8 mouse cellular contexts compared by ENCODE assay signal in genomic region chr2:131422907-131423445, GRCm38 (mm10).
DNase-seq lines count a peak whose midpoint lies in the region; ATAC-seq and TF ChIP-seq lines count a peak whose summit lies in the region.

No protein-coding gene starts in this region.

- peak overlapping the region; percentile 37; the same call in 1 of the 2 replicates for H3K9ac ChIP-seq in hindbrain, postnatal 0 days (replicated peaks; ENCODE audit: low read length)

- no peaks in the 10 kb centered on the region for H3K4me1 ChIP-seq in hindbrain, postnatal 0 days (ENCODE audit: insufficient read depth, low read length)

- H3K27me3 ChIP-seq in hindbrain, postnatal 0 days (ENCODE audit: insufficient read depth, low read length), result no peaks in the 10 kb centered on the region

- intact Hi-C loops in gastrocnemius, adult 2 months (cut with DNase I), result loop anchor here (1.0 to 10.0 kb wide), 3 partner anchors 87 to 392 kb away; no protein-coding TSS in a partner anchor

- H3K79me2 ChIP-seq in macrophage (ENCODE audit: inconsistent target), result no peaks in the 10 kb centered on the region

- WGBS in hindbrain, postnatal 0 days, result 1% methylated on average over 13 of the region's 13 CpGs
- WGBS in macrophage (ENCODE audit: missing documents), result under 1% methylated on average over 13 of the region's 13 CpGs

- H3K4me3 ChIP-seq in gastrocnemius, adult 2 months, result peak overlapping the region; percentile 86
- peak overlapping the region; percentile 48 for H3K4me3 ChIP-seq in hindbrain, postnatal 0 days (ENCODE audit: low read length)
- peak overlapping the region; percentile 45 for H3K4me3 ChIP-seq in macrophage (ENCODE audit: inconsistent target)

- H3K36me3 ChIP-seq in hindbrain, postnatal 0 days (ENCODE audit: insufficient read depth, low read length), result no peaks in the 10 kb centered on the region
- H3K36me3 ChIP-seq in macrophage (ENCODE audit: inconsistent target), result no peaks in the 10 kb centered on the region

- TF ChIP-seq CTCF in gastrocnemius, adult 2 months (IDR thresholded peaks at IDR 0.05), result peak; percentile 57
- peak; percentile 74 for TF ChIP-seq CTCF in hindbrain, postnatal 0 days (IDR thresholded peaks at IDR 0.05; ENCODE audit: low read depth)

- no peaks in the 10 kb centered on the region for H3K9me3 ChIP-seq in hindbrain, postnatal 0 days (ENCODE audit: low read length)

- peak; percentile 65 for DNase-seq in T-cell, adult 2 months (ENCODE audit: low spot score)
- DNase-seq in cerebellum, postnatal 14 days, result peak; percentile 75 to 80
- peak; percentile 72 for DNase-seq in gastrocnemius, adult 2 months
- peak; percentile 89 for DNase-seq in hindbrain, postnatal 0 days (ENCODE audit: low spot score)
- peak; percentile 51 for DNase-seq in left cerebral cortex, adult 18-20 months (ENCODE audit: low spot score in 2 of 2)
- peak; percentile 65 for DNase-seq in retina, postnatal 7 days (ENCODE audit: low read depth, low spot score)
- peak; percentile 71 for DNase-seq in urinary bladder, postnatal 14 days (ENCODE audit: low spot score)

- peak overlapping the region; percentile 83 for H3K27ac ChIP-seq in gastrocnemius, adult 2 months
- H3K27ac ChIP-seq in hindbrain, postnatal 0 days, result peak overlapping the region; percentile 65; the same call in 1 of the 2 replicates
- peak overlapping the region; percentile 85 for H3K27ac ChIP-seq in macrophage

- peak overlapping the region; percentile 90 for H3K4me2 ChIP-seq in hindbrain, postnatal 0 days (ENCODE audit: low read depth, low read length)

- peak; percentile 95 for ATAC-seq in hindbrain, postnatal 0 days

Comparison
In these comparisons a context has a peak if more than half of its experiments do, and no peak if none do; other contexts are left out.
1. Peak in every context shown above with its lines: DNase-seq, ATAC-seq, H3K4me3 ChIP-seq and H3K27ac ChIP-seq.